Mouse (Mus musculus): ENCODE measurements around the gene Pinlyp.

Pinlyp gene

GRCm38 (mm10) chr7:24563191-24563836 lies 17.4 kb upstream of the Pinlyp start:
- no peak for DNase-seq (ENCODE audit: low spot score in 2 of 2)

GRCm38 (mm10) chr7:24561450-24561849 lies 15.5 kb upstream of the Pinlyp start:
- DNase-seq (ENCODE audit: low spot score in 2 of 2) = no peak

GRCm38 (mm10) chr7:24555786-24556185 lies 9.9 kb upstream of the Pinlyp start:
- DNase-seq (ENCODE audit: low spot score in 2 of 2) = no peak

- DNase-seq (ENCODE audit: low spot score in 2 of 2) = no peak
These were observed 6.3 kb upstream of the Pinlyp start for GRCm38 (mm10) chr7:24551985-24552759.

- DNase-seq (ENCODE audit: low spot score in 2 of 2) = no peak
These were observed 1.7 kb upstream of the Pinlyp start for GRCm38 (mm10) chr7:24547534-24548036.

- DNase-seq (ENCODE audit: low spot score in 2 of 2) = peak; percentile 99
These were observed 894 bp upstream of the Pinlyp start for GRCm38 (mm10) chr7:24546634-24547389.

GRCm38 (mm10) chr7:24544506-24544905 lies 1.4 kb downstream of the Pinlyp start:
- DNase-seq (ENCODE audit: low spot score in 2 of 2) = no peak

GRCm38 (mm10) chr7:24539686-24540085 lies 6.2 kb downstream of the Pinlyp start:
- DNase-seq (ENCODE audit: low spot score in 2 of 2) = no peak

- no peak for DNase-seq (ENCODE audit: low spot score in 2 of 2)
These were observed 7.2 kb downstream of the Pinlyp start for GRCm38 (mm10) chr7:24538701-24539100.

- no peak for DNase-seq (ENCODE audit: low spot score in 2 of 2)
These were observed 7.8 kb downstream of the Pinlyp start for GRCm38 (mm10) chr7:24538154-24538553.

- DNase-seq (ENCODE audit: low spot score in 2 of 2) = no peak
These were observed 8.3 kb downstream of the Pinlyp start for GRCm38 (mm10) chr7:24537591-24537990.

- no peak for DNase-seq (ENCODE audit: low spot score in 2 of 2)
These were observed 8.8 kb downstream of the Pinlyp start for GRCm38 (mm10) chr7:24537081-24537480.

- DNase-seq (ENCODE audit: low spot score in 2 of 2) = no peak
These were observed 11.6 kb downstream of the Pinlyp start for GRCm38 (mm10) chr7:24534301-24534700.

GRCm38 (mm10) chr7:24533806-24534205 lies 12.1 kb downstream of the Pinlyp start:
- DNase-seq (ENCODE audit: low spot score in 2 of 2) = no peak

- DNase-seq (ENCODE audit: low spot score in 2 of 2) = no peak
These were observed 12.8 kb downstream of the Pinlyp start for GRCm38 (mm10) chr7:24533031-24533571.

- peak; percentile 58 to 74 for DNase-seq (ENCODE audit: low spot score in 2 of 2)
These were observed 14.5 kb downstream of the Pinlyp start for GRCm38 (mm10) chr7:24531211-24531971.

- DNase-seq (ENCODE audit: low spot score in 2 of 2) = peak; percentile 97 to 98
These were observed 15.6 kb downstream of the Pinlyp start, which contains the start of gene Irgq for GRCm38 (mm10) chr7:24530062-24530931. TSS of gene Irgq (plus strand) at chr7:24530689.

- no peak for DNase-seq (ENCODE audit: low spot score in 2 of 2)
These were observed 16.3 kb downstream of the Pinlyp start for GRCm38 (mm10) chr7:24529580-24529979.

GRCm38 (mm10) chr7:24528861-24529260 lies 17.1 kb downstream of the Pinlyp start:
- no peak for DNase-seq (ENCODE audit: low spot score in 2 of 2)

All from urinary bladder, postnatal 36 days (tissue).